Mouse (Mus musculus): ENCODE measurements around the gene Zc3h7b. TPM values are rescaled to one million over a fixed set of nuclear protein-coding genes. Genes with fewer than 3 reads are reported as not detected.

Zc3h7b gene
- total RNA-seq, 1 experiment, result 22.5 TPM

- Histone ChIP-seq H3K27ac (ENCODE audit: insufficient read depth, low read depth, low read length, poor library complexity, severe bottlenecking) (no peak overlapping the region), H3K4me3 (ENCODE audit: insufficient read depth in 1 of 2, low read depth in 1 of 2, low read length in 2 of 2, poor library complexity in 1 of 2, severe bottlenecking in 1 of 2) (no peak overlapping the region), H3K36me3 (ENCODE audit: control insufficient read depth, insufficient read depth, low read length, poor library complexity, severe bottlenecking) (peaks cover 20% of the 10 kb centered on the region; the same call in 1 of the 2 replicates), H3K9ac (ENCODE audit: insufficient read depth, low read depth, low read length, poor library complexity, severe bottlenecking) (no peak overlapping the region), H3K4me1 (ENCODE audit: control insufficient read depth in 2 of 2, insufficient read depth in 2 of 2, low read length in 2 of 2, poor library complexity in 1 of 2) (no peaks in the 10 kb centered on the region), H3K9me3 (ENCODE audit: control insufficient read depth, insufficient read depth, low read depth, low read length) (no peaks in the 10 kb centered on the region)
- DNase-seq (ENCODE audit: low read depth, low spot score), result no peak
- TF ChIP-seq MAFK (IDR thresholded peaks at IDR 0.05; ENCODE audit: insufficient read depth, low read depth, low read length) (no peak), CHD2 (IDR thresholded peaks at IDR 0.05; ENCODE audit: low read depth, low read length) (no peak), ZC3H11A (IDR thresholded peaks at IDR 0.05; ENCODE audit: borderline replicate concordance, low read depth, low read length) (no peak), ZNF384 (IDR thresholded peaks at IDR 0.05; ENCODE audit: low read depth, low read length) (no peak), HCFC1 (IDR thresholded peaks at IDR 0.05; ENCODE audit: borderline replicate concordance, insufficient read depth, low read length) (no peak)
- in situ Hi-C loops (cut with MboI; ENCODE audit: low sequenced_read_pairs in 2 of 2, unreplicated experiment in 2 of 2), result no loop called here
Measured at GRCm38 (mm10) chr15:81787525-81787924, 42.7 kb downstream of the Zc3h7b start.

- in situ Hi-C loops (cut with MboI; ENCODE audit: low sequenced_read_pairs in 2 of 2, unreplicated experiment in 2 of 2), result no loop called here
- no peaks in the 10 kb centered on the region for H3K9me3 ChIP-seq (ENCODE audit: control insufficient read depth, insufficient read depth, low read depth, low read length)
- H3K4me1 ChIP-seq (ENCODE audit: control insufficient read depth in 2 of 2, insufficient read depth in 2 of 2, low read length in 2 of 2, poor library complexity in 1 of 2), result no peaks in the 10 kb centered on the region
- peaks cover 11% of the 10 kb centered on the region; the same call in 1 of the 2 replicates for H3K36me3 ChIP-seq (ENCODE audit: control insufficient read depth, insufficient read depth, low read length, poor library complexity, severe bottlenecking)
- DNase-seq (ENCODE audit: low read depth, low spot score), result no peak
- no peak overlapping the region for H3K27ac ChIP-seq (ENCODE audit: insufficient read depth, low read depth, low read length, poor library complexity, severe bottlenecking)
- H3K9ac ChIP-seq (ENCODE audit: insufficient read depth, low read depth, low read length, poor library complexity, severe bottlenecking), result no peak overlapping the region
- no peak for TF ChIP-seq ZC3H11A (IDR thresholded peaks at IDR 0.05; ENCODE audit: borderline replicate concordance, low read depth, low read length)
- no peak for TF ChIP-seq MAFK (IDR thresholded peaks at IDR 0.05; ENCODE audit: insufficient read depth, low read depth, low read length)
- no peak for TF ChIP-seq ZNF384 (IDR thresholded peaks at IDR 0.05; ENCODE audit: low read depth, low read length)
- no peak for TF ChIP-seq CHD2 (IDR thresholded peaks at IDR 0.05; ENCODE audit: low read depth, low read length)
- no peak for TF ChIP-seq HCFC1 (IDR thresholded peaks at IDR 0.05; ENCODE audit: borderline replicate concordance, insufficient read depth, low read length)
- H3K4me3 ChIP-seq (ENCODE audit: insufficient read depth in 1 of 2, low read depth in 1 of 2, low read length in 2 of 2, poor library complexity in 1 of 2, severe bottlenecking in 1 of 2), result no peak overlapping the region
Measured at GRCm38 (mm10) chr15:81792444-81792843, 47.6 kb downstream of the Zc3h7b start.

DNA sequence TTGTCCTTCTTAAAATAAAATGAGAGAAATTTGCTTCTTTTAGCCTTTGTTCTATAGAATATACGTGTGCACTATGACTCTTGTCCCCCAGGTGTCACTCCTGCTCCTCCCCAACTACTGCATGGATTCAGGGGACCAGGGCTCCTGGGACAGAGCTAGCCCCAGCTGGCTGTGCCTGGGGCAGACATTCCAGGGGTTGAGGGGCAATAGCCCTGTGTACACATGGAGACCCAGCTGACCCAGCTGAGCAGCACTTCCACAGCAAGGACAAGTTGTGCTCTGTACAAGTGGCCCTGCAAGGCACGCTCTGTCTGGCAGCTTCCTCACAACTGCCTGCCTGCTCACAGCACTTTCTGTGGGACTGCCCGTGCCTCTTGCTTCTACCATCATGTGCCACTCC is 51.4 kb downstream of the Zc3h7b start:
- Histone ChIP-seq H3K9me3 (ENCODE audit: control insufficient read depth, insufficient read depth, low read depth, low read length) (no peaks in the 10 kb centered on the region), H3K27ac (ENCODE audit: insufficient read depth, low read depth, low read length, poor library complexity, severe bottlenecking) (no peak overlapping the region), H3K4me1 (ENCODE audit: control insufficient read depth in 2 of 2, insufficient read depth in 2 of 2, low read length in 2 of 2, poor library complexity in 1 of 2) (no peaks in the 10 kb centered on the region), H3K9ac (ENCODE audit: insufficient read depth, low read depth, low read length, poor library complexity, severe bottlenecking) (no peak overlapping the region), H3K36me3 (ENCODE audit: control insufficient read depth, insufficient read depth, low read length, poor library complexity, severe bottlenecking) (peaks cover 8% of the 10 kb centered on the region; the same call in 1 of the 2 replicates), H3K4me3 (ENCODE audit: insufficient read depth in 1 of 2, low read depth in 1 of 2, low read length in 2 of 2, poor library complexity in 1 of 2, severe bottlenecking in 1 of 2) (no peak overlapping the region)
- no peak for TF ChIP-seq ZNF384 (IDR thresholded peaks at IDR 0.05; ENCODE audit: low read depth, low read length)
- TF ChIP-seq ZC3H11A (IDR thresholded peaks at IDR 0.05; ENCODE audit: borderline replicate concordance, low read depth, low read length), result no peak
- in situ Hi-C loops (cut with MboI; ENCODE audit: low sequenced_read_pairs in 2 of 2, unreplicated experiment in 2 of 2), result no loop called here
- DNase-seq (ENCODE audit: low read depth, low spot score), result no peak

DNA sequence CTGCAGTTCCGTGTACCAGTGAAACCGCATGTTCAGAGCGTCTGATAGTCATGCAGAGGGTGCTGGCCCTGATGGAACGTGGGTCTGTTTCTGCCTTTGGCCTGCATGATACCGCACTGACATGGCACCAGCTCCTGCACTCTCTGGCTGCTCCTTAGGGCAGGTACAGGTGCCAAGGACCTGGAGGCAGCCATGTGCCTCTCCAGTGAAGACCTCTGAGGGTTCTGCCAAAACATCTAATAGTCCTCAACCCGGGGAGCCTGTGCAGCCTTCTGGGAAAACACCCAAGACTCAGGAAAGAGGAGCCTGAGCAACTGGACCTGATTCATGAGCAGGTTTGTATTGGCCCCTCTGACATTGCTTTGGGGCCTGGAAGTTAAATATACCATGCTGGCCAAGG is 53.0 kb downstream of the Zc3h7b start:
- H3K4me1 ChIP-seq (ENCODE audit: control insufficient read depth in 2 of 2, insufficient read depth in 2 of 2, low read length in 2 of 2, poor library complexity in 1 of 2), result peaks cover 0 to 5% of the 10 kb centered on the region in 2 experiments; a peak in 1 of 4 replicates
- in situ Hi-C loops (cut with MboI; ENCODE audit: low sequenced_read_pairs in 2 of 2, unreplicated experiment in 2 of 2), result no loop called here
- no peaks in the 10 kb centered on the region for H3K9me3 ChIP-seq (ENCODE audit: control insufficient read depth, insufficient read depth, low read depth, low read length)
- no peak overlapping the region for H3K4me3 ChIP-seq (ENCODE audit: insufficient read depth in 1 of 2, low read depth in 1 of 2, low read length in 2 of 2, poor library complexity in 1 of 2, severe bottlenecking in 1 of 2)
- H3K9ac ChIP-seq (ENCODE audit: insufficient read depth, low read depth, low read length, poor library complexity, severe bottlenecking), result no peak overlapping the region
- no peak overlapping the region for H3K27ac ChIP-seq (ENCODE audit: insufficient read depth, low read depth, low read length, poor library complexity, severe bottlenecking)
- H3K36me3 ChIP-seq (ENCODE audit: control insufficient read depth, insufficient read depth, low read length, poor library complexity, severe bottlenecking), result peaks cover 6% of the 10 kb centered on the region; the same call in 1 of the 2 replicates
- TF ChIP-seq CHD2 (IDR thresholded peaks at IDR 0.05; ENCODE audit: low read depth, low read length) (no peak), ZNF384 (IDR thresholded peaks at IDR 0.05; ENCODE audit: low read depth, low read length) (no peak), MAFK (IDR thresholded peaks at IDR 0.05; ENCODE audit: insufficient read depth, low read depth, low read length) (no peak), HCFC1 (IDR thresholded peaks at IDR 0.05; ENCODE audit: borderline replicate concordance, insufficient read depth, low read length) (no peak), ZC3H11A (IDR thresholded peaks at IDR 0.05; ENCODE audit: borderline replicate concordance, low read depth, low read length) (no peak)
- no peak for DNase-seq (ENCODE audit: low read depth, low spot score)

DNA sequence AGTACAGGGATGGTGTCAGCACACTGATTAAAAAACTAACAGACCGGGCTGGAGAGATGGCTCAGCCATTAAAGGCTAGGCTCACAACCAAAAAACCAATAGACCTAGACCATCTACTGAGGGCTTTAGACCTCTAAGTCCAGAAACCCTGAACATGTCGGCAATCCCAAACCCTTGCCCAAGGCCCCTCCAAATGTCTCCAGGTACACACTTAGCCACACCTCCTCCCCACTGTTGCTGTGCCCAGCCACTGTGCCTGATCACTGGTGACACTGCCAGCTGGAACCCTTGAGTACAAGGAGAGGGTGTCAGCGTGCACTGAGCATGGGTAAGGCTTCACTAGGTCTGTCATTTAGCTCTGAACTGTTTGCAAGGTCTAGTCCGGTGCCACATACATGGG is 53.6 kb downstream of the Zc3h7b start:
- in situ Hi-C loops (cut with MboI; ENCODE audit: low sequenced_read_pairs in 2 of 2, unreplicated experiment in 2 of 2), result no loop called here
- Histone ChIP-seq H3K4me3 (ENCODE audit: insufficient read depth in 1 of 2, low read depth in 1 of 2, low read length in 2 of 2, poor library complexity in 1 of 2, severe bottlenecking in 1 of 2) (no peak overlapping the region), H3K27ac (ENCODE audit: insufficient read depth, low read depth, low read length, poor library complexity, severe bottlenecking) (no peak overlapping the region), H3K4me1 (ENCODE audit: control insufficient read depth in 2 of 2, insufficient read depth in 2 of 2, low read length in 2 of 2, poor library complexity in 1 of 2) (peaks cover 0 to 7% of the 10 kb centered on the region in 2 experiments; a peak in 1 of 4 replicates), H3K9me3 (ENCODE audit: control insufficient read depth, insufficient read depth, low read depth, low read length) (no peaks in the 10 kb centered on the region), H3K9ac (ENCODE audit: insufficient read depth, low read depth, low read length, poor library complexity, severe bottlenecking) (no peak overlapping the region), H3K36me3 (ENCODE audit: control insufficient read depth, insufficient read depth, low read length, poor library complexity, severe bottlenecking) (peaks cover 2% of the 10 kb centered on the region; the same call in 1 of the 2 replicates)
- TF ChIP-seq ZNF384 (IDR thresholded peaks at IDR 0.05; ENCODE audit: low read depth, low read length) (no peak), HCFC1 (IDR thresholded peaks at IDR 0.05; ENCODE audit: borderline replicate concordance, insufficient read depth, low read length) (no peak), MAFK (IDR thresholded peaks at IDR 0.05; ENCODE audit: insufficient read depth, low read depth, low read length) (no peak), ZC3H11A (IDR thresholded peaks at IDR 0.05; ENCODE audit: borderline replicate concordance, low read depth, low read length) (no peak), CHD2 (IDR thresholded peaks at IDR 0.05; ENCODE audit: low read depth, low read length) (no peak)
- DNase-seq (ENCODE audit: low read depth, low spot score), result no peak
